In the genomic region with DNA sequence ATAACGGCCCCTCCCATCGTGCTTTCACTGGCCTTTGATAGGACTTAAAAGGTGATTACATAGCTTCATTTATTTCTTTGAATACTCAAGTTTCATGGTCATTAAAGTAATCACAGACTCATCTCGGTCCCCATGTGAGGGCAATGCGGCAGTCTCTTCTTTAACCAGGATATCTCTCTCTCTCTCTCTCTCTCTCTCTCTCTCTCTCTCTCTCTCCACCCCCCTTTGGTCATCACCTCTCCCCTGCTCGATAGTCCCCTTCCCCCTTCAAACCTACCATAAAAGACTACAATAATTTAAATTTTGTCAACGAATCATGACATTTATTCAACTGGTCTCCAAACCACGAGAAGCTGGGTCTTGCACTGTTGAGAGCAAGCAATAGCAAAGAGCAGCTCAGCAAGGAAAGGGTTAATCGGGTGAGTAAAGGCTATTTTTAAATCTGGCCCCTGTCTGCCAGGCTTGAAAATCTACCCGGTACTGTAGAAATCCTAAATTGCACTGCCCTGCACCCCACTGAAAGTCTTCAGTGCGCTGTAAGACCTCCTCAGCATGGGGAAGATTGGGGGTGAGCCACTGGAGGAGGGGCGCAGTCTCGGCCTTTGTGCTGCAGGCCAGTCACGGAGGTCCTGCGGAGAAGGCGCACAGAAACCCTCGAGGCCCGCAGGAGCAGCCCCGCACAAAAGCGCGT, we compare ENCODE assay signal across 9 mouse cellular contexts. TPM values are rescaled to one million over a fixed set of nuclear protein-coding genes. Genes with fewer than 3 reads are reported as not detected.
DNase-seq lines count a peak whose midpoint lies in the region; ATAC-seq and TF ChIP-seq lines count a peak whose summit lies in the region.
"Had no signal": no experiment of that assay in that cellular context is flagged by ENCODE, and none has a peak within 500 bp of the region (broad histone marks: within the 10 kb centered on the region; RNA-seq: fewer than 3 reads in every experiment).

No protein-coding gene starts in this region.

- TF ChIP-seq CTCF in testis, adult 2 months (IDR thresholded peaks at IDR 0.05; ENCODE audit: control insufficient read depth, insufficient read depth, insufficient replicate concordance, low read depth, low read length), result no peak

- intact Hi-C loops in heart, postnatal 25 days (cut with DNase I), result no loop called here

- H3K9ac ChIP-seq in heart, embryonic 12.5 days, result peak overlapping the region; percentile 65
- peak overlapping the region; percentile 52 for H3K9ac ChIP-seq in hindbrain, embryonic 14.5 days

- no peaks in the 10 kb centered on the region for H3K27me3 ChIP-seq in heart, embryonic 12.5 days (replicated peaks)
- no peaks in the 10 kb centered on the region; the same call in 1 of the 2 replicates for H3K27me3 ChIP-seq in testis, adult 2 months (ENCODE audit: control insufficient read depth, insufficient read depth, low read length)
- H3K27me3 ChIP-seq in hindbrain, embryonic 14.5 days (ENCODE audit: control insufficient read depth, insufficient read depth, low read length), result no peaks in the 10 kb centered on the region; the same call in 1 of the 2 replicates

- no peak for TF ChIP-seq POLR2A in testis, adult 2 months (IDR thresholded peaks at IDR 0.05; ENCODE audit: control insufficient read depth, low read depth, low read length)

- WGBS in heart, embryonic 12.5 days, result 6% methylated on average over 20 of the region's 20 CpGs
- WGBS in hindbrain, embryonic 14.5 days, result 4% methylated on average over 20 of the region's 20 CpGs

- H3K9me3 ChIP-seq in heart, embryonic 12.5 days (replicated peaks), result no peaks in the 10 kb centered on the region
- H3K9me3 ChIP-seq in hindbrain, embryonic 14.5 days (ENCODE audit: control insufficient read depth, low read length), result no peaks in the 10 kb centered on the region

- no peak for ATAC-seq in heart, embryonic 12.5 days (ENCODE audit: insufficient number of reproducible peaks, low FRiP score)
- peak; percentile 70 for ATAC-seq in hindbrain, embryonic 14.5 days (ENCODE audit: low FRiP score)

- H3K4me3 ChIP-seq in heart, embryonic 12.5 days, result peak overlapping the region; percentile 51
- H3K4me3 ChIP-seq in testis, adult 2 months (ENCODE audit: control insufficient read depth, low read depth, low read length), result peak overlapping the region; percentile 24
- H3K4me3 ChIP-seq in hindbrain, embryonic 14.5 days (replicated peaks; ENCODE audit: low read length), result peak overlapping the region; percentile 23

- no peak overlapping the region for H3K27ac ChIP-seq in heart, embryonic 12.5 days (ENCODE audit: poor library complexity, severe bottlenecking)
- no peak overlapping the region for H3K27ac ChIP-seq in testis, adult 2 months (ENCODE audit: control insufficient read depth, insufficient read depth, low read depth, low read length)
- 0 out of 2 replicates have a peak overlapping the region, but pooled peaks have one; percentile 14 for H3K27ac ChIP-seq in hindbrain, embryonic 14.5 days

- H3K36me3 ChIP-seq in heart, embryonic 12.5 days, result no peaks in the 10 kb centered on the region
- H3K36me3 ChIP-seq in testis, adult 2 months (ENCODE audit: control insufficient read depth, insufficient read depth, low read length), result no peaks in the 10 kb centered on the region
- H3K36me3 ChIP-seq in hindbrain, embryonic 14.5 days (replicated peaks; ENCODE audit: control insufficient read depth, insufficient read depth), result no peaks in the 10 kb centered on the region

- H3K4me1 ChIP-seq in heart, embryonic 12.5 days (replicated peaks), result peaks cover 11% of the 10 kb centered on the region; the same call in 1 of the 2 replicates
- peaks cover 2% of the 10 kb centered on the region for H3K4me1 ChIP-seq in testis, adult 2 months (ENCODE audit: control insufficient read depth, insufficient read depth, low read length)
- peaks cover 14% of the 10 kb centered on the region; the same call in 1 of the 2 replicates for H3K4me1 ChIP-seq in hindbrain, embryonic 14.5 days (replicated peaks; ENCODE audit: control insufficient read depth, insufficient read depth, low read length)

- H3K4me2 ChIP-seq in heart, embryonic 12.5 days, result peak overlapping the region; percentile 92
- H3K4me2 ChIP-seq in hindbrain, embryonic 14.5 days (replicated peaks), result peak overlapping the region; percentile 57

- DNase-seq in heart, postnatal 25 days (ENCODE audit: low spot score), result no peak
- no peak for DNase-seq in testis, postnatal 10 days (ENCODE audit: low spot score)
- DNase-seq in hindbrain, embryonic 14.5 days (ENCODE audit: low spot score), result peak; percentile 58
- peak; percentile 67 for DNase-seq in neural tube, embryonic 10.5 days (ENCODE audit: extremely low spot score, low spot score)
- DNase-seq in thymus, postnatal 0 days (ENCODE audit: low spot score), result no peak
- DNase-seq in ovary, postnatal 10 days (ENCODE audit: low spot score), result no peak

RNA-seq across cellular contexts. Expression of a gene that starts 41.6 kb away (rescaled TPM):
- polyA plus RNA-seq in heart, embryonic 12.5 days (2016; fragmentation: Nextera tagmentation; extraction: Ambion mirVana), result 0.34 and 0.68 TPM in 2 replicates
- total RNA-seq in heart, postnatal 25 days (2021), result not detected
- polyA plus RNA-seq in testis, adult 2 months (2012; rRNA removed), result 0.05 TPM in 1 of 2 replicates, not detected in the other
- 18.0 and 19.8 TPM in 2 replicates for polyA plus RNA-seq in hindbrain, embryonic 14.5 days (2014; fragmentation: Nextera tagmentation; extraction: Ambion mirVana)
- polyA plus RNA-seq in thymus, postnatal 0 days (2015; fragmentation: Nextera tagmentation; extraction: Ambion mirVana), result 0.23 TPM in 1 of 2 replicates, not detected in the other
- total RNA-seq: MEL had no signal

Comparison
In these comparisons a context has a peak if more than half of its experiments do, and no peak if none do; other contexts are left out.
1. DNase-seq: peak in hindbrain, embryonic 14.5 days (single experiment) and neural tube, embryonic 10.5 days (single experiment); none in heart, postnatal 25 days (single experiment), testis, postnatal 10 days (single experiment), thymus, postnatal 0 days (single experiment) and ovary, postnatal 10 days (single experiment).
2. RNA of a gene that starts 41.6 kb away (polyA plus RNA-seq): 18.0 to 19.8 TPM in hindbrain, embryonic 14.5 days; 0.34 to 0.68 TPM in heart, embryonic 12.5 days, 0.23 TPM in thymus, postnatal 0 days and 0.05 TPM in testis, adult 2 months; every median in the first group is over 10 times any median in the second.
3. Peak in every context shown above with its lines, with median percentiles within 50 percentile points of each other: H3K4me3 ChIP-seq.